11 mouse cellular contexts compared by ENCODE assay signal in the genomic region with DNA sequence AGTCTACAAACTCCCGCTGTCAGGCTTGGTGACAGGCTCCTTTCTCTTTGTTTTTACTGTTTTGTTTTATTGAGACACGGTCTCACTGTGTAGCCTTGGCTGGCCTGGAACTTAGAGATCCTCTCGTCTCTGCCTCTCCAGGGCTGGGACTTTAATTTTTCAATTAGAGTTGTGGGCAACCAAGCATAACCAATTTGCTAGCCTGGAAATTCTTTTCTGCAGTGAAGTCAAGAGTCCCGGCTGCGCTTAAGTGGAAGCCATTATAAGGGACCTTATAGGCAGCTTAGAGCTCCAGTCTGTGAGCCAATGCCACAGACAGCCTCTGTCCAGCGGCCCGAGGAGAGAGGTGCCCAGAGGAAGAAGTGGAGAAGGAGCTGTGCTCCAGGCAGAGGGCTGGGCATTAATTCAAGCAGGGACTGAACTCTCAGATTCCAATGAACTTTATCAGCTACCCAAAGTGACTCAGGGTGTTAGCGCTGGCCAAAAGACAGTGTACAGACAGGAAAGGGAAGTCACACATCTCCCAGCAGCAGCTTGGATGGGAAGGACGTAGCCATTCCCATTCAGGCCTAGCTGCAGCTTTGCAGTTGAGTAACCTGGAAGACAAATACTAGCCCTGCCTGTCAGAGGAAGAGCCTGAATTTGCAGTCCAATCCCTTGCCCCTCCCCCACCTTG. TPM values are rescaled to one million over a fixed set of nuclear protein-coding genes. Genes with fewer than 3 reads are reported as not detected.
A peak's percentile ranks its signal among the peaks of the same experiment; 100 is the strongest.
DNase-seq lines count a peak whose midpoint lies in the region; ATAC-seq lines count a peak whose summit lies in the region.
"Had no signal": no experiment of that assay in that cellular context is flagged by ENCODE, and none has a peak within 500 bp of the region (broad histone marks: within the 10 kb centered on the region; RNA-seq: fewer than 3 reads in every experiment).

No protein-coding gene starts in this region.

- no peak overlapping the region for H3K9ac ChIP-seq in heart, embryonic 15.5 days
- H3K9ac ChIP-seq in lung, embryonic 16.5 days (ENCODE audit: low read length), result no peak overlapping the region
- no peak overlapping the region for H3K9ac ChIP-seq in intestine, embryonic 15.5 days
- H3K9ac ChIP-seq: hindbrain, embryonic 13.5 days; midbrain, embryonic 15.5 days had no signal

- 0 out of 2 replicates have a peak, but pooled peaks have one; percentile 41 for ATAC-seq in heart, embryonic 15.5 days (replicated peaks; ENCODE audit: insufficient number of reproducible peaks, insufficient read depth, low FRiP score, low read depth)
- peak; percentile 23; the same call in 1 of the 2 replicates for ATAC-seq in lung, embryonic 16.5 days (ENCODE audit: low read depth)
- no peak for ATAC-seq in intestine, embryonic 15.5 days
- ATAC-seq: midbrain, embryonic 15.5 days had no signal

- H3K27ac ChIP-seq in heart, embryonic 15.5 days, result peak overlapping the region; percentile 68
- peak overlapping the region; percentile 76 for H3K27ac ChIP-seq in lung, embryonic 16.5 days (ENCODE audit: low read length)
- H3K27ac ChIP-seq in intestine, embryonic 15.5 days, result no peak overlapping the region
- H3K27ac ChIP-seq: hindbrain, embryonic 13.5 days; midbrain, embryonic 15.5 days had no signal

- 0 out of 2 replicates have a peak, but pooled peaks cover 2% of the 10 kb centered on the region for H3K27me3 ChIP-seq in heart, embryonic 15.5 days
- H3K27me3 ChIP-seq in lung, embryonic 16.5 days (ENCODE audit: control insufficient read depth, insufficient read depth, low read depth, low read length), result no peaks in the 10 kb centered on the region
- no peaks in the 10 kb centered on the region for H3K27me3 ChIP-seq in intestine, embryonic 15.5 days (replicated peaks)
- H3K27me3 ChIP-seq: hindbrain, embryonic 13.5 days; midbrain, embryonic 15.5 days had no signal

- no peak overlapping the region for H3K4me3 ChIP-seq in heart, embryonic 15.5 days
- H3K4me3 ChIP-seq in lung, embryonic 16.5 days (ENCODE audit: low read length), result no peak overlapping the region
- no peak overlapping the region for H3K4me3 ChIP-seq in intestine, embryonic 15.5 days (replicated peaks)
- H3K4me3 ChIP-seq: hindbrain, embryonic 13.5 days; midbrain, embryonic 15.5 days had no signal

- WGBS in heart, embryonic 15.5 days, result 42% methylated on average over 9 of the region's 9 CpGs
- WGBS in lung, embryonic 16.5 days, result 51% methylated on average over 9 of the region's 9 CpGs
- 68% methylated on average over 9 of the region's 9 CpGs for WGBS in intestine, embryonic 15.5 days

- no peaks in the 10 kb centered on the region for H3K9me3 ChIP-seq in heart, embryonic 15.5 days (replicated peaks)
- no peaks in the 10 kb centered on the region for H3K9me3 ChIP-seq in lung, embryonic 16.5 days (ENCODE audit: control insufficient read depth, low read length)
- H3K9me3 ChIP-seq in intestine, embryonic 15.5 days, result no peaks in the 10 kb centered on the region
- H3K9me3 ChIP-seq: hindbrain, embryonic 13.5 days; midbrain, embryonic 15.5 days had no signal

- H3K4me2 ChIP-seq in heart, embryonic 15.5 days, result no peak overlapping the region
- no peak overlapping the region for H3K4me2 ChIP-seq in lung, embryonic 16.5 days (ENCODE audit: low read depth, low read length)
- H3K4me2 ChIP-seq in intestine, embryonic 15.5 days (replicated peaks), result no peak overlapping the region
- H3K4me2 ChIP-seq: hindbrain, embryonic 13.5 days; midbrain, embryonic 15.5 days had no signal

- peak; percentile 79 for DNase-seq in gastrocnemius, adult 18-20 months (ENCODE audit: low spot score)
- DNase-seq in gastrocnemius, postnatal 4 days (ENCODE audit: low spot score in 2 of 2), result no peak
- DNase-seq in adrenal gland, postnatal 10 days, result peak; percentile 33
- DNase-seq in natural killer cell, adult 2 months (ENCODE audit: low spot score in 2 of 2), result no peak
- no peak for DNase-seq in embryo, embryonic 9.5 days (ENCODE audit: extremely low spot score)
- DNase-seq: cerebellum, adult 8-10 months had no signal

- H3K36me3 ChIP-seq in heart, embryonic 15.5 days, result no peaks in the 10 kb centered on the region
- no peaks in the 10 kb centered on the region; the same call in 1 of the 2 replicates for H3K36me3 ChIP-seq in lung, embryonic 16.5 days (ENCODE audit: control insufficient read depth, insufficient read depth, low read length)
- H3K36me3 ChIP-seq in intestine, embryonic 15.5 days, result no peaks in the 10 kb centered on the region
- H3K36me3 ChIP-seq: hindbrain, embryonic 13.5 days; midbrain, embryonic 15.5 days had no signal

- H3K4me1 ChIP-seq in heart, embryonic 15.5 days (replicated peaks), result peaks cover 21% of the 10 kb centered on the region
- peaks cover 15% of the 10 kb centered on the region for H3K4me1 ChIP-seq in lung, embryonic 16.5 days (replicated peaks; ENCODE audit: control insufficient read depth, insufficient read depth, low read length)
- H3K4me1 ChIP-seq in intestine, embryonic 15.5 days (replicated peaks), result peaks cover 5% of the 10 kb centered on the region; the same call in 1 of the 2 replicates
- H3K4me1 ChIP-seq: midbrain, embryonic 15.5 days had no signal

RNA-seq across cellular contexts. Expression of a gene that starts 16.3 kb away (rescaled TPM):
- total RNA-seq in gastrocnemius, adult 18-20 months (2021), result under 1 TPM; 0.59 to 0.90 TPM
- 1 to 10 TPM; 5.8 to 7.4 TPM for total RNA-seq in gastrocnemius, postnatal 4 days (2021)
- total RNA-seq in adrenal gland, postnatal 10 days (2021), result 1 to 10 TPM; 3.8 to 4.2 TPM
- 3.8 and 6.8 TPM in 2 replicates for polyA plus RNA-seq in heart, embryonic 15.5 days (2015; fragmentation: Nextera tagmentation; extraction: Ambion mirVana)
- 9.1 and 10.1 TPM in 2 replicates for polyA plus RNA-seq in lung, embryonic 16.5 days (2015; fragmentation: Nextera tagmentation; extraction: Ambion mirVana)
- 8.4 and 10.4 TPM in 2 replicates for polyA plus RNA-seq in intestine, embryonic 15.5 days (2015; fragmentation: Nextera tagmentation; extraction: Ambion mirVana)

RNA-seq across cellular contexts. Expression of a gene that starts 21.9 kb away (rescaled TPM):
- 10 to 100 TPM; 30.7 to 32.7 TPM for total RNA-seq in gastrocnemius, adult 18-20 months (2021)
- total RNA-seq in gastrocnemius, postnatal 4 days (2021), result 10 to 100 TPM; 30.8 to 33.2 TPM
- 1 to 10 TPM; 5.5 to 7.2 TPM for total RNA-seq in adrenal gland, postnatal 10 days (2021)
- polyA plus RNA-seq in heart, embryonic 15.5 days (2015; fragmentation: Nextera tagmentation; extraction: Ambion mirVana), result 2.2 and 3.5 TPM in 2 replicates
- 4.5 and 4.8 TPM in 2 replicates for polyA plus RNA-seq in lung, embryonic 16.5 days (2015; fragmentation: Nextera tagmentation; extraction: Ambion mirVana)
- polyA plus RNA-seq in intestine, embryonic 15.5 days (2015; fragmentation: Nextera tagmentation; extraction: Ambion mirVana), result 2.7 TPM in 2 replicates

RNA-seq across cellular contexts. Expression of a gene that starts 58.9 kb away (rescaled TPM):
- 10 to 100 TPM; 32.1 to 35.5 TPM for total RNA-seq in gastrocnemius, adult 18-20 months (2021)
- total RNA-seq in gastrocnemius, postnatal 4 days (2021), result 10 to 100 TPM; 40.4 to 43.6 TPM
- 10 to 100 TPM; 35.2 to 43.2 TPM for total RNA-seq in adrenal gland, postnatal 10 days (2021)
- polyA plus RNA-seq in heart, embryonic 15.5 days (2015; fragmentation: Nextera tagmentation; extraction: Ambion mirVana), result 4.1 and 6.6 TPM in 2 replicates
- polyA plus RNA-seq in lung, embryonic 16.5 days (2015; fragmentation: Nextera tagmentation; extraction: Ambion mirVana), result 10.6 and 11.8 TPM in 2 replicates
- polyA plus RNA-seq in intestine, embryonic 15.5 days (2015; fragmentation: Nextera tagmentation; extraction: Ambion mirVana), result 5.0 and 6.0 TPM in 2 replicates

Comparison
In these comparisons a context has a peak if more than half of its experiments do, and no peak if none do; other contexts are left out.
1. DNase-seq: peak in gastrocnemius, adult 18-20 months (single experiment) and adrenal gland, postnatal 10 days (single experiment); none in gastrocnemius, postnatal 4 days (0 of 2), natural killer cell, adult 2 months (0 of 2) and embryo, embryonic 9.5 days (single experiment).